Mouse (Mus musculus) kidney, adult 8-10 months (tissue): ENCODE data around the gene Ocel1.

Source experiments
- DNase-seq, 2 experiments: peaks; one replicate each; pipeline ENCODE4 v3.0.0; 2022

Gene Ocel1

DNA sequence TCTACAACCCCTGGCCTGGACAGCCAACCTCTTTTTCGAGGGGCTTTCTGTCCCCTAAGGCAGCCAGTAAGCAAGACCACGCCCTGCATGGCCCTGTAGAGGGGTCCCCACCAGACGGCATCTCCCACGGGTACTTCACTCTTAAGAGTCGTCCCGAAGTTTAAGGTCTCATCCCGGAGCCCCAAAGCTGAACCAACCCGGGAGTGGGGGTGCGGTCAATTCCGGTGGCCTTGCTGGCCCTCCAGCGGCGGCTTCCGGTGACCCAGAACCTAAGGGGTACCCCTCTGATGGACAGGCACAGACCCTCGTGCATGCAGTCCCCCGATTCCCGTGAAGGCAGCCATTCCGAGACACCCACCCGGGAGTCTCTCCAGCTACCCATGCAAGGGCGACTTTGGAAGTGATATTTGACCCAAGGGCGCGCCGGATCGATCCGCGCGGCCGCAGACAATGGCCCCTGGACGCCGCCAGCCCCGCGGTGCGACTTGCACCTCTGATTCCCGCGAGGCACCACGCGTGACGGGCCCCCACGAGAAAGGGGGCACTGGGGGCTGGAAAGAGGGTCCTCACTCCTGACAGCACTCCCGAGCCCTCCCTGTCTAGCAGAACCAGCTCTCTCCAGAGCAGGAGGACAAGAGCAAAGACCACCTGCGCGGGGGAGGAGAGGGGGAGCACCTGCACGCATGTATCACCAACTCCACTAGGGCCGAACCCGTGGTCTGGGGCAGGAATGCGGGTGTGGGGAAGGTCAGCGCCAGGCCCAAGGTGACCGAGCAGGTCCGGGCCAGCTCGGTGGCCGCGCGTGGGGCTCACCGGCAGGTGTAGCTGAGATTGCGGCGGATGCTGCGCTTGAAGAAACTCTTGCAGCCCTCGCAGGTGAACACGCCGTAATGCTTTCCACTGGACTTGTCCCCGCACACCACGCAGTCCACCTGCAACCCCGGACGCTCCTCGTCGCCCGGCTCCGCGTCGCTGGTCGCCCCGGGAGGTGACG is 9.4 kb downstream of the Ocel1 start:
- peak in 1 of 2 experiments; percentile 40 for DNase-seq

DNA sequence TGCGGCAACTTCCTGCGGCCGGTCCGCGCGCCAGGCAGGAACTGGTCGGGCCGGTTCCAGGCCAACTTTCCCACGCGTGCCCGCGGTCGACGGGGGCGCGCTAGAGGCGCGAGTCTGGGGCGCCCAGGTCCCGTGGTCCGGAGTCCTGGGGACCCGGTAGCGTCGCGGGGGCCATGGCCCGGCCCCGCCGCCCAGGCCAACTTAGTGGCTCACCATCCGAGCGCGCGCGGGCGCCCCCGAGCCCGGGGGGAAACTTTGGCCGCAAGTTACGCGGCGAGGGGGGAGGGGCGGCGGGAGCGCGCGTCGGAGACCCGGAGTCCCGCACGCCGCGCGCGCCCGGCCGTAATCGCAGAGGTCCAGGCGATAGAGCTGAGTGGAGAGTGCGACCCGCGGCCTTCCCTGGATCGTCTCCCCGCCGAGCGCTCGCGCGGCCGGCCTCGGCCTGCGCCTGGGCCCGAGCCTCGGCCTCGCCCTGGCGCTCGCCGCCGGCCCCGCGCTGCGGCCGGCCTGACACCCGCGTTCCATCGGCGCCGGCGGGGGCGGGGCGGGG is 10.4 kb downstream of the Ocel1 start, which contains the start of gene Nr2f6:
Nr2f6 (minus strand) TSS at position 540 of the 550 bp plus-strand sequence.
- peak in 1 of 2 experiments; percentile 66 for DNase-seq

DNA sequence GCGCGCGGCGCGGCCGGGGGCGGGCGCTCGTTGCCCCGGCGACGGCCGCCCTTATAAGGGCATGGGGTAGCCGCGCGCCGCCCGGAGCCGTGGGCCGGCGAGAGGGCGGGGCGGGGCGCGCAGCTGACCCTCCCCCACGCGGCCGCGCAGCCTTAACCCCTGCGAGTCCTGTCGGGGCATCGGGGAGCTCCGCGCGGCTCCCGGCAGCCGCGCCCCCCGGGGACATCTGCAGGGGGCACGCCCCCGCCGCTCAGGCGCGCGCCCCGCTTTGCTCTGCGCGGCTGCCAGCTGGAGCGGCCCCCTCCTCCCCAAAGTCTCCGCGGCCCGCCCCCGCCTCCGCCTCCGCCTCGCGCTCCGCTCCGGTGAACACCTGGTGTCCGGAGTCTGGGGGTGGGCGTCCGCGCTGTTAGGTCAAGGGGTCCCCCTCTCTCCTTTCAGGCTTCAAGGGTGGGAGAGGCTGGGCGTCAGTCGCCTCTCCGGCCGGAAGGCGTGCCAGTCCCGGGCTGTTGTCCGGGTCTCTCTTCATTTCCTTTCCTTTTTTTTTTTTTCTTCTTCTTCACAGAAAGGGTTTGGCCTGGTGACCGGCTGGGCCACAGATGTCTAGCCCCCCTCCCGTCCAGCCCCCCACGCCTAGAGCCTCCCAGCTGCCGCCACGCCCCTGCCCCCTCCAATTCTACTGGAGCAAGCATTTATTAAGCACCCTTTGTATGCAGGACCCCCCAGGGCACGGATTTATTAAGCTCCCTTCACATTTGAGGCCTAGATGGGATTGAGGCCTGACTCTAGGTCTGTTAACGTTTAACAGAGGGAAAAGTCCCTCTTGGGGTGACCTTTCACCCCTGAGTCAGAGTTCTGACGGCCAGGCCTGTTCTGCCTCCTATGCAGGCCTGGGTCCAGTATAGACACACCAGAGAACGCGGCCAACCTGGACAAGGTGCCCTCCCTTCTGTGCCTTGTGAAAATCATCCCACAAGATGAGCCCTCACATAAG is 11.2 kb downstream of the Ocel1 start:
- peak; percentile 89 to 93 for DNase-seq

DNA sequence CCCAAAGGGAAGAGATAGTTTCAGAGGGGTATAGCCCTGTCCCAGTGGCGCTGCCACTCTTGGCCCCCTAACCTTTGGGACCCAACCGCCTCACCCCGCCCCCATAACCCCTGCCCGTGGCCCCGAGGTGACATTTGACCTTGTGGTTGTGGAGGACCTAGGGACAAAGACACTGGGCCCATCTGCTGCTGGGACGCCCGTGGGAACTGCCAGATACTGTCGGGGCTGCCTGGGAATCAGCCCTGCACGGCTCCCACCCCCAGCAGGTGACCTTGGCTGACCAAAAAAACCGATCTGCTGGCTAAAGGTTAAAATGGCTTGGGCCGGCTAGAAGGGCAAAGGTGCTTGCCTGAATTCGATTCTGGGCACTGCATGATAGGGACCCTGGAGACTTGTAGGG is 12.3 kb downstream of the Ocel1 start:
- peak in 1 of 2 experiments; percentile 52 for DNase-seq

DNA sequence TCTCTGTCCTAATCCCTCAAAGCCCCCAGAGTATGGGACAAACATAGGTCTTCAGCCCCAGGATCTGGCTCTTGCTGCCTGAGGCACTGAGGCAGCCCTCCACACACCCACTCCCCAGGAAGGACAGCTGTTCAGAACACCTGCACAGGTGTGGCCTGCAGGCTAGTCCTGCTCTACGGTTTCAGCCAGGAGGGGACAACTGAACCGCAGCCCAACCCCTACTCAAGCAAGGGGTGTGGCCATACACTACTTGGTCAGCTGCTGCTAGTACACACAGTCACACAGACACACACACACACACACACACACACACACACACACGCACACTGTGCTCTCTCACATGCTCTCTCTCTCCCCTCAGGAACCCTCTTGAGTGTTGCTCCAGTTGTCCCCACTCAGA is 12.8 kb downstream of the Ocel1 start:
- DNase-seq = no peak

DNA sequence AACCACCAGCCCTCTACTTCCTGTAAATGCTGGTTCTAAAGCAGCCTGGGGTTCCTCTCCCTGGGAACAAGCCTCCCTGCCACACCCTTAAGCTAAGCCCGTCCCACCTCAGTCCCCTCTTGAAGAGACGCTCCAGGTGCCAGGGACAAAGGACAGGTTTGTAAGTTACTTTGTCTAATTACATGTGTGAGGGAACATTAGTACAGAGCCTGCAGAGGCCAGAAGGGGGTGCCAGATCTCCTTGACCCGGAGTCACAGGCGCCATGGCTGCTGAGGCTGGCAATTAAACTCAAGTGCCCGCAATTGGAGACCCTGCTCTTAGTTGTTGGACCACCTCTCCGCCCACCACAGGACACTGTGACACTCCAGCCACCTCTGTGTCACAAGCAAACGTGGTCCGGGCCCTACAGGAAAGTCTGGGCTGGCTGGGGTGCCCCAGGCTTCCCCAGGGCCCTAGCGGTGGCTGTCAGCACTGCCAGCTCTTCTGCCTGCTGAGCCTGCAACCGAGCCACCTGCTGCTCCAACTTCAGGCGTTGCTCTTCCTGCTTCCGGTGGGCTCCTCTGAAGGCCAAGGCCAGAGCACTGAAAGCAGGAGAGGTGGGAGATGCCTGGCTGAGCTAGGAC is 14.2 kb downstream of the Ocel1 start:
- DNase-seq = peak in 1 of 2 experiments; percentile 44

DNA sequence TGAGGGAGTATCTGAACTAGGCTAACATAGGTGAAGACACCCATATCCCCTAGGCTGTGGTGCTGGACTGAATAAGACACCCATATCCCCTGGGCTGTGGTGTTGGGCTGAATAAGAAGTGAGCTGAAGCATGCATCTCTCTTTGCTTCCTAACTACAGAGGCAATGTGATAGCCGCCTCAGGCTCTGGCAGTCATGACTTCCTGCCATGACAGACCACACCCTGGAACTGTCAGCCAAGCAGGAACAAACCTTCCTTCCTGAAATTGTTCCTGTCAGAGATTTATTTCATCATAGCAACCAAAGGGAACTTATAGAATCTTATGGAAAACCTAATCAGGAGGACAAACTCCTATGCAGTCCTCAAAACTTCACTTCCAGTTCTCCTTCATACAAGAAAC is 17.2 kb downstream of the Ocel1 start:
- no peak for DNase-seq

DNA sequence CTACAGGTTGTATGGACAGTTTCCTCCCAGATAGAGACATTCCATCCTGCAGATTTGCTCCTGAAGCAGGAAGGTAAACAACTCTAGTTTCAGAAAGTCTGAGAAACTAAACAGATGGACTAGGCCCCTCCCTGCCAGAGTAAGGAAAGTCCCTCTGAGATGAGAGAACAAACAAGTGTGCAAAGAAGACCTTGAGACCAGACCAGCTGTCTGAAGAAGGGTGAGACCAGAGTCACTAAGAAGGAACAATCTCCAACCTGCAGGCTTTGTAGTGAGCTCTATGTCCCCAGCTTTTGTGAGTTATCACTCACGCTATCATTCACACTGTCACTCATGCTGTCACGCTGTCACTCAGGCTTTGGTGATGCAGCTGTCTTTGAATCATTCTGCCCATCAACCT is 20.6 kb downstream of the Ocel1 start:
- no peak for DNase-seq

DNA sequence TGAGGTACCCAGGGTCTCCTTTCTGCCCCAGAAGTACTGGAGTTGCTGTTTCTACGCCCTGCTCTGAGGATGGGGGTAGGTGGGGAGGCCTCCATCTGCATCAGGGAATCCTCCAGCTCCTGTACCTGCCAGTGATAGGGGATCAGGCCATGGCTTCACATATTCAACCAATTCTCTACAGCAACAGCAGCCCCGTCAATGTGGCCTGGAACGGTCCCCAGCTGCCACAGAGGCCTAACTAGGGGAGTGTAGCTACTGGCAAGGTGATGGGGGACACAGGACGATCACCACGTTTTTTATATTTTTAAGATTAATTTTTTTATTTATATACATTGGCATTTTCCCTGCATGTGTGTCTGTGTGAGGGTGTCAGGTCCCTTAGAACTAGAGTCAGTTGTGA is 21.3 kb downstream of the Ocel1 start:
- no peak for DNase-seq

DNA sequence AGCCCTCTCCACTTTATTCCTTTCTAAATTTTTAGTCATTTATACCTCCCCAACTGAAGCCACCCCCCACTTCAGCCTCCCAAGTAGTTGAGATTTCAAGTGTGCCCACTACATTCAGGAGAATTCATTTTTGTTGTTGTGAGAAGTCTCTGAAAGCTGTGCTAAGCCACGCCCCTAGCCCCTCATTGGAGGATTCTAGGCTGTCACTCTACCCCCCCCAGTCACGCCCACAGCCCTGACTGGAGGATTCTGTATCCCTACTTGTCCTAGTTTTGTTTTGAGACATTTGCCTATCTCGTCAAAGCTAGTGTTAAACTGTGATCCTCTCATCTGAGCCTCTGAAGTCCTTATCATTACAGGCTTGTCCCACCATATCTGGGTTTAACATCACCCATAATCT is 21.8 kb downstream of the Ocel1 start:
- peak in 1 of 2 experiments; percentile 27 for DNase-seq

DNA sequence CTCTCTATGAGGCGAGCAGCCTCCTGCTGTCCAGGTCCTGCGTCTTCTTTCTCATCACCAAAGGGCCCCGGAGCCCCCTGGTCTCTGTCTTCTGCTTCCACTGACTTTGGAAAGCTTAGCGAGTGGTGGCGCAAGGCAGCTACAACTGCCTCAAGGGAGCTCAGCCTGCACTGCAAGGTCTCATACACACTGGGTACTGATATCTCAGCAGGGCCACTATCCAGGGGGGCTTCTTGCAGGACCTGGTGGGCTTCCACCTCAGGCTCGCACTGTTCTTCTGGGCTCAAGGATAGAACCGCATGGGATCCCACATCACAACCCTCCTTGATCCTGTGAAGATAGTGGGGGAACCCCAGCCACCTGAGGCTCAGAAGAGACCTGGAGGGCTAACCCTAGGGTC is 23.4 kb downstream of the Ocel1 start:
- DNase-seq = no peak

DNA sequence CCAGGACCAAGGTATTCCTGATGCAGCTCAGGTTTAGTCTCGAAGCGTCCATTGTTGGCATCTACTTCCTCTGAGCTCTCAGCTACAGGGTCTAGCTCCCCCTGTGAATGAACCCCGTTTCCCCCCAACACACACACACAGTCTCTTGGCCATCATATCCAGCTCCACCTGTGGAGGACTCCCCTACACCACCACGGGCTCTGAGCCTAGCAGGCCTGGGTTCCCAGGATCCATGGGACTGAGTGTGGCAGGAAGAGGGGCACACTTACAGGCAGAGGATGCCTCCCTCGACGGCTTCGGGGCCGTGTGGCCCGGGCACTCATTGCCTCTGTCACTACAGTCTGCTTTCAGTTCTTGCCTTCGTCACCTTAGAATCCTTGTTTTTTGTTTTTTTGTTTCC is 24.0 kb downstream of the Ocel1 start:
- peak in 1 of 2 experiments; percentile 5 for DNase-seq

DNA sequence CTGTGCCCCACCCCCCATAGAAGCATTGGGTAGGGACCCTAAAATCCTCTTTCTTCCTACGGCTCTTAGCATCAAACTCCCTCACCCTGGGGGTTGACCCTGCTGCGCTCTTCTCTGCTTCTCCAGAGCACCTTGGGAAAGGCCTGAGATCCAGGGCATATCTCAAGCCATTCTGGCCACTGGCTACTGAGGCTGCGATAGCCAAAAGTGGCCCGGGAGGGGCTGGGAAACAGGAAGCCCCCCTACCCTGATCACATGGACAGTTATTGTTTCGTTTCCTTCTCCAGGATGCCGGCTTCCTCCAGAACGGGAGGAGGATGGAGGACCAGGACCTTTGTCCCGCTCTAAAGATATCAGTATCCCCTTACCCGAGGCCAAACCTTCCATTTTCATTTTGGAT is 24.5 kb downstream of the Ocel1 start, which contains the start of gene Ushbp1:
Ushbp1 (minus strand) TSS at position 174 of the 400 bp plus-strand sequence.
- DNase-seq = peak in 1 of 2 experiments; percentile 53

DNA sequence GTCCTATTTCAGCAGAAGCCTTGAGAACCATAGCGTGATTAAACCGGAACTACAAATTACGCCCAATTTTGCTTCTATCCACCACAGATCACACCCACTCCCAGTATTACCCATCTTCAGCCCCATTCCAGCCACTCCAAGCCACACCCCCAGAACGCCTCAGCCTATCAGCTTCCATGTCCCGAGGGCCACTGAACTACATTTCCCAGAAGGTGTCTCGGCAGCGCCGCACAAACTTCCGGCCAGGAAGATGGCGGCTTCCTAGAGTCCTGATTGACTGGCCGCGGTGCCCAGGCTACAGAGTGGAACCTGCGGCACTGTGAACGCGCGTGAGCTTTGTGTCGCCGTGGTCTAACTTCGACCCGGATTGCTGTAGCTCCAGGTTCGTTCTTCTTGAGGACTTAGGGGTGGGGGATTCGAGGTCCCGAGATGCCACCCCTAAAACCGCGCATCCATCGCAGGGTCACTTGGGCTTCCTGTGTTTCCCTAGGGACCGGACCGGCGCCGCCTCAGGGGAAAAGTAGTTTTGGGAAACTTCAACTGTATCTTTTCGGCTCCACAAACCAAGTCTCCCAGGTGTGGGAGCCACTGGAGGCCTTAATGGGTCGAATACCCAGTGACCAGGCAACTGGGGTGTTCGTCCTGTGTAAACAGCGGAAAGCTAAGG is 25.7 kb downstream of the Ocel1 start, which contains the start of gene Babam1:
Babam1 (plus strand) TSS at position 223 of the 667 bp plus-strand sequence.
- DNase-seq = peak; percentile 96 to 98

DNA sequence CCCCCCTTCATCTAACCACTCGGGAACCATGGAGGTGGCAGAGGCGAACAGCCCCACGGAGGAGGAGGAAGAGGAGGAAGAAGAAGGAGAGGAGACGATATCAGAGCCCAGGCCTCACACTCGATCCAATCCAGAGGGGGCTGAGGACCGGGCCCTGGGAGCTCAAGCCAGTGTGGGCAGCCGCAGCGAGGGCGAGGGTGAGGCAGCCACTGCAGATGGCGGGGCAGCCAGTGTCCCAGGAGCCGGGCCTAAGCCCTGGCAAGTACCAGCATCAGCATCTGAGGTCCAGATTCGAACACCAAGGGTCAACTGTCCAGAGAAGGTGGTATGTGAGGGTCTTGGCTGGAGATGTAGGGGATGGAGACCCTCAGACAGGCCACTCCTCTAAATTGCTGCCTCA is 26.6 kb downstream of the Ocel1 start:
- no peak for DNase-seq

DNA sequence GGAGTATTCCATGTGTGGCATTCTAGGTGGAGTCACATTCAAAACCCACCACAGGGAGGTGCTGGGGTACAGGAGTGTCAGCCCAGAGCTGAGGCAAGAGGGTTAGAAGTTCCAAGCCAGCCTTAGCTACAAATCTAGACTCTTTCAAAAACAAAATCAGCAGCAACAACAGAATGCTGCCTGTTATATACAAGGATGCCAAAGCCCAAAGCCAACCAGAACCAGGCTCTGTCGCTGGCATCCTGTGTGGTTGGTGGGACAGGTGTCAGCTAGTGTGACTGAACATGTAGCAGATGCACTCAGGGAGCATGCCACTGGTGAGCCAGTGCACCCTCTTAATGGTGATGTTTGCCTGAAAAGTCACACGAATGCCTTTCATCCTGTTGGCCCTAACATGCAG is 29.7 kb downstream of the Ocel1 start:
- DNase-seq = no peak

DNA sequence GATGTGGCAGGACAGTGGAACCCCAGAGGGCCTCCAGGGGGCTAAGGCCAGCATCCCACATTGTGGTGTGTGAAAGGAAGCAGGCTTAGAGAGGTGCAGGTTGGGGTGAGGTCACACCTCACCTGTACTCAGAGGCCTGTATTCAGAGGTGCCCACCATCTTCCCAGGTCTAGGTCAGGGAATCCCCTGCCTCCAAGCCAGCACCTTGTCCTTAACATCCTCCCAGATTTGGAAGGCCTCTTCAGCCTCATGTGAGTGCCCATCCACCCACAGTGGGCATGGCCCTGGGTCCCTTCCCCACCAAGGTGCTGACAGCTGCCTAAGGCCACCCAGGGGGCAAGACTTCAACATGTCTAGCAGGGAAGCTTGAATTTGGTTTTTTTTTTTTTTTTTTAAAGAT is 30.4 kb downstream of the Ocel1 start:
- DNase-seq = no peak

DNA sequence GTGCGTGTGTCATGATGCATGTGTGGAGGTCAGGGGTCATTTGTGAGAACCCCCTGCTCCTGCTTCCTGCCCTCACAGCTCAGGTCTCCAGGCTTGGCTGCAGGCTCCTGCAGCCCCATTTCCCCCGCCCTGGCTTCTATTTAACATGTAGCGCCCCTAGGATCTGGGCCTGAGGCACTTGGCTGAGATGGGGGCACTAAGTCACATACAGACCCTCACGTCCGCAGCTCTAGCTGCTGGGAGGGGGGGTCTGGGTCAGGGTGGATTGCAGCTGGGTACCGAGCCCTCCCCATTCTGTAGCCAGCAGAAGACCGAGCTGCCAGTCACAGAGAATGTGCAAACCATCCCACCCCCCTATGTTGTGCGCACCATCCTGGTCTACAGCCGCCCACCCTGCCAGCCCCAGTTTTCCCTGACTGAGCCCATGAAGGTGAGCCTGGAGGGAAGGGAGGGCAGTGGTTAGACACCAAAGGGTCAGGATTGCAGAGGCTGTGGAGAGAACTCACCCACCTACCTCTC is 31.4 kb downstream of the Ocel1 start:
- DNase-seq = no peak

DNA sequence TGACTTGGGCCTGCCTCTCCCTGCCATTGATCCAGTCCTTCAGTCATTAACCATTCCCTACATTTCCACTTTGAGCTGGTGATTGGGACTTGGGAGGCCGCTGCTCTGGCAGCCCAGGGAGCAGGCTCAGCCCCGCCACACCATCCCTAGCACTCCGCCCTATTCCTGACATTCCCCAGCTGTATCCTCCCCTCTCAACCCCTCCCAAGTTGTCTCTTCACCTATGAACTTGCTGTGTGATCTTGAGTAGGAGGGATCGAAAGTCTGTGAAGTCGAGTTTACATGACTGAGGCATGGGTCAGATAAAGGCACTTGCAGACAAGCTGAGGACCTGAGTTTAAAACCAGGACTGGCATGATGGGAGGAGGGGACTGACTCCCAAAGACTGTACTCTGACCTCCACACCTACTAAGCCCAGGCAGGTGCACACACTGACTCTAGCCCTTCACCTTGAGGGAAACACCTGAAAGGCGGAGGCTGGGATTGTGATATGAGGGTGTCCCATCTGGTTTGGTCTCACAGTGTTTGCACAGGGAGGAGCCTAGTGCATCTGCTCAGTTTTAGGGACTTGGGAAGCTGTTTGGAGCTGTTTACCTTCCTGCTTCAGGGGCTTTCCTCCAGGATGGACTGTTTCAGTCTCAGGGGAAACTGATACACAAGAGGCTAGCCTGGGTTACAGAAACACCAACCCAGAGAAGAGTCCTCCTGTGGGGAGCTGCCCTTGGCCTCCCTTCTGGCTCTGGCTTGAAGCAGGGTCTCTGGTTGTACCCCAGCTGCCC is 32.2 kb downstream of the Ocel1 start:
- DNase-seq = no peak

DNA sequence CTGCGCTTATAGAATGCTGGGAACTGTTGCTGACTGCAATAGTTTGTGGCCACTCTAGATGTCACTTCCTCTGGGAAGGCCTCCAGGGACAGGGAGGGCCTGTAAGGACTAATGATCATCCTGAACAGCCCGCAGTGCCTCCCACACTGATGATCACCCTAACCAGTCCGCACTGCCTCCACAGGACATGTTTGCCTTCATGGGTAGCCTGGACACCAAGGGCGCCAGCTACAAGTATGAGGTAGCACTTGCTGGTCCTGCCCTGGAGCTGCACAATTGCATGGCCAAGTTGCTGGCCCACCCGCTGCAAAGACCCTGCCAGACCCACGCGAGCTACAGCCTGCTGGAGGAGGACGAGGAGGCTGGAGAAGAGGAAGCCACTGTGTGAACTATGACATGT is 32.9 kb downstream of the Ocel1 start:
- DNase-seq = no peak

DNA sequence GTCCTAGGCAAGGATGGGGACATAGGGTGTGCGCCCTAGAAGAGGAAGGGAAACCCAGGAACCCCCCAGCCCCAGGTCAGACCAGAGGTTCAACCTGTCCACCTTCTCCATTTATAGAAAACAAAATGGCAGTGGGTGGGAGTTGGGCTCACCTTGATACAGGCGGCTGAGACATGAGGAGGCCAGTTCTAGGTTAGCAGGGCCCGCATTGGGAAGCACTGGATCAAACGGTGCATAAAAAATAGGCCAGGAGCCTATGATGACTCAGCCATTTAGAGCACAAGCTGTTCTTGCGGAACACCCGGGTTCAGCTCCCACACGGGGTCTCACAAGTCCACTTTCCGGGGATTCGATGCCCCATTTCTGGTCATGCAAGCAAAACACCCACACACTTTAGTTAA is 33.9 kb downstream of the Ocel1 start:
- peak in 1 of 2 experiments; percentile 69 for DNase-seq
